Mouse (Mus musculus): ENCODE measurements around the gene Ube4b. TPM values are rescaled to one million over a fixed set of nuclear protein-coding genes. Genes with fewer than 3 reads are reported as not detected.
A peak's percentile ranks its signal among the peaks of the same experiment; 100 is the strongest.

Gene Ube4b
- polyA plus RNA-seq, 1 experiment from 2014 or later, result 14.2 TPM

- H3K27me3 ChIP-seq (replicated peaks; ENCODE audit: insufficient read depth, low read length), result no peaks in the 10 kb centered on the region
- WGBS, result 86% methylated on average over 6 of the region's 6 CpGs
Measured at GRCm38 (mm10) chr4:149408331-149408730, 18.2 kb downstream of the Ube4b start.

GRCm38 (mm10) chr4:149407461-149407860 lies 19.1 kb downstream of the Ube4b start:
- no peaks in the 10 kb centered on the region for H3K27me3 ChIP-seq (replicated peaks; ENCODE audit: insufficient read depth, low read length)

More at GRCm38 (mm10) chr4:149408331-149408730, 18.2 kb downstream of the Ube4b start:
- no peak for ATAC-seq
- Histone ChIP-seq H3K4me2 (replicated peaks; ENCODE audit: low read depth, low read length) (no peak overlapping the region), H3K36me3 (ENCODE audit: insufficient read depth, low read length) (no peaks in the 10 kb centered on the region), H3K27ac (ENCODE audit: low read length) (no peak overlapping the region), H3K9me3 (ENCODE audit: low read length) (no peaks in the 10 kb centered on the region), H3K9ac (replicated peaks; ENCODE audit: low read depth) (no peak overlapping the region), H3K4me3 (ENCODE audit: low read depth, low read length) (no peak overlapping the region), H3K4me1 (ENCODE audit: insufficient read depth, low read depth, low read length) (0 out of 2 replicates have a peak, but pooled peaks cover 3% of the 10 kb centered on the region)
- no peak for DNase-seq (ENCODE audit: low spot score)
- TF ChIP-seq CTCF (IDR thresholded peaks at IDR 0.05) (no peak), EP300 (IDR thresholded peaks at IDR 0.05) (no peak)

GRCm38 (mm10) chr4:149405713-149406443 lies 20.7 kb downstream of the Ube4b start:
- no peak for ATAC-seq
- no peak overlapping the region for H3K4me3 ChIP-seq (ENCODE audit: low read depth, low read length)
- H3K36me3 ChIP-seq (ENCODE audit: insufficient read depth, low read length), result no peaks in the 10 kb centered on the region
- TF ChIP-seq EP300 (IDR thresholded peaks at IDR 0.05) (no peak), CTCF (IDR thresholded peaks at IDR 0.05) (no peak)
- H3K9ac ChIP-seq (replicated peaks; ENCODE audit: low read depth), result no peak overlapping the region
- H3K4me2 ChIP-seq (replicated peaks; ENCODE audit: low read depth, low read length), result no peak overlapping the region
- H3K9me3 ChIP-seq (ENCODE audit: low read length), result no peaks in the 10 kb centered on the region
- H3K27ac ChIP-seq (ENCODE audit: low read length), result no peak overlapping the region
- 73% methylated on average over 16 of the region's 16 CpGs for WGBS
- no peaks in the 10 kb centered on the region for H3K27me3 ChIP-seq (replicated peaks; ENCODE audit: insufficient read depth, low read length)
- no peak for DNase-seq (ENCODE audit: low spot score)
- peaks cover 3% of the 10 kb centered on the region; the same call in 1 of the 2 replicates for H3K4me1 ChIP-seq (ENCODE audit: insufficient read depth, low read depth, low read length)

More at GRCm38 (mm10) chr4:149407461-149407860, 19.1 kb downstream of the Ube4b start:
- ATAC-seq (no peak), DNase-seq (ENCODE audit: low spot score) (no peak)
- Histone ChIP-seq H3K9ac (replicated peaks; ENCODE audit: low read depth) (no peak overlapping the region), H3K4me2 (replicated peaks; ENCODE audit: low read depth, low read length) (no peak overlapping the region), H3K4me3 (ENCODE audit: low read depth, low read length) (no peak overlapping the region), H3K36me3 (ENCODE audit: insufficient read depth, low read length) (no peaks in the 10 kb centered on the region), H3K9me3 (ENCODE audit: low read length) (no peaks in the 10 kb centered on the region), H3K4me1 (ENCODE audit: insufficient read depth, low read depth, low read length) (peaks cover 3% of the 10 kb centered on the region; the same call in 1 of the 2 replicates), H3K27ac (ENCODE audit: low read length) (no peak overlapping the region)
- WGBS, result 83% methylated on average over 5 of the region's 5 CpGs
- TF ChIP-seq EP300 (IDR thresholded peaks at IDR 0.05) (no peak), CTCF (IDR thresholded peaks at IDR 0.05) (no peak)

GRCm38 (mm10) chr4:149404640-149405465 lies 21.7 kb downstream of the Ube4b start:
- Histone ChIP-seq H3K4me3 (ENCODE audit: low read depth, low read length) (no peak overlapping the region), H3K4me2 (replicated peaks; ENCODE audit: low read depth, low read length) (no peak overlapping the region), H3K36me3 (ENCODE audit: insufficient read depth, low read length) (no peaks in the 10 kb centered on the region), H3K27me3 (replicated peaks; ENCODE audit: insufficient read depth, low read length) (no peaks in the 10 kb centered on the region), H3K27ac (ENCODE audit: low read length) (no peak overlapping the region), H3K9ac (replicated peaks; ENCODE audit: low read depth) (no peak overlapping the region), H3K4me1 (ENCODE audit: insufficient read depth, low read depth, low read length) (peaks cover 3% of the 10 kb centered on the region; the same call in 1 of the 2 replicates), H3K9me3 (ENCODE audit: low read length) (no peaks in the 10 kb centered on the region)
- DNase-seq (ENCODE audit: low spot score) (peak; percentile 33), ATAC-seq (no peak)
- TF ChIP-seq CTCF (IDR thresholded peaks at IDR 0.05) (no peak), EP300 (IDR thresholded peaks at IDR 0.05) (no peak)
- 52% methylated on average over 19 of the region's 19 CpGs for WGBS

GRCm38 (mm10) chr4:149403037-149403436 lies 23.5 kb downstream of the Ube4b start:
- H3K4me3 ChIP-seq (ENCODE audit: low read depth, low read length), result no peak overlapping the region
- no peak overlapping the region for H3K4me2 ChIP-seq (replicated peaks; ENCODE audit: low read depth, low read length)
- no peak overlapping the region for H3K9ac ChIP-seq (replicated peaks; ENCODE audit: low read depth)
- no peak overlapping the region for H3K27ac ChIP-seq (ENCODE audit: low read length)
- 32% methylated on average over 6 of the region's 6 CpGs for WGBS
- no peaks in the 10 kb centered on the region for H3K9me3 ChIP-seq (ENCODE audit: low read length)
- TF ChIP-seq CTCF (IDR thresholded peaks at IDR 0.05) (no peak), EP300 (IDR thresholded peaks at IDR 0.05) (no peak)
- 0 out of 2 replicates have a peak, but pooled peaks cover 5% of the 10 kb centered on the region for H3K36me3 ChIP-seq (ENCODE audit: insufficient read depth, low read length)
- DNase-seq (ENCODE audit: low spot score) (peak; percentile 12), ATAC-seq (no peak)
- H3K4me1 ChIP-seq (ENCODE audit: insufficient read depth, low read depth, low read length), result peaks cover 3% of the 10 kb centered on the region; the same call in 1 of the 2 replicates
- H3K27me3 ChIP-seq (replicated peaks; ENCODE audit: insufficient read depth, low read length), result no peaks in the 10 kb centered on the region

GRCm38 (mm10) chr4:149401591-149401982 lies 25.0 kb downstream of the Ube4b start:
- Histone ChIP-seq H3K9me3 (ENCODE audit: low read length) (no peaks in the 10 kb centered on the region), H3K27me3 (replicated peaks; ENCODE audit: insufficient read depth, low read length) (no peaks in the 10 kb centered on the region), H3K4me2 (replicated peaks; ENCODE audit: low read depth, low read length) (no peak overlapping the region), H3K4me1 (ENCODE audit: insufficient read depth, low read depth, low read length) (peaks cover 3% of the 10 kb centered on the region; the same call in 1 of the 2 replicates), H3K9ac (replicated peaks; ENCODE audit: low read depth) (no peak overlapping the region), H3K27ac (ENCODE audit: low read length) (no peak overlapping the region), H3K36me3 (ENCODE audit: insufficient read depth, low read length) (0 out of 2 replicates have a peak, but pooled peaks cover 5% of the 10 kb centered on the region), H3K4me3 (ENCODE audit: low read depth, low read length) (no peak overlapping the region)
- DNase-seq (ENCODE audit: low spot score) (peak; percentile 24), ATAC-seq (no peak)
- 39% methylated on average over 8 of the region's 8 CpGs for WGBS
- no peak for TF ChIP-seq EP300 (IDR thresholded peaks at IDR 0.05)
- no peak for TF ChIP-seq CTCF (IDR thresholded peaks at IDR 0.05)
